Comparison of ENCODE assay signal across 23 mouse cellular contexts in genomic region chr10:58797555-58797954, GRCm38 (mm10). TPM values are rescaled to one million over a fixed set of nuclear protein-coding genes. Genes with fewer than 3 reads are reported as not detected.
A peak's percentile ranks its signal among the peaks of the same experiment; 100 is the strongest.
DNase-seq lines count a peak whose midpoint lies in the region; ATAC-seq and TF ChIP-seq lines count a peak whose summit lies in the region.
"Had no signal": no experiment of that assay in that cellular context is flagged by ENCODE, and none has a peak within 500 bp of the region (broad histone marks: within the 10 kb centered on the region; RNA-seq: fewer than 3 reads in every experiment).

No protein-coding gene starts in this region.

- TF ChIP-seq CTCF in intestine, postnatal 0 days (IDR thresholded peaks at IDR 0.05; ENCODE audit: low read depth): no peak

- no peak overlapping the region for H3K4me3 ChIP-seq in heart, embryonic 11.5 days (ENCODE audit: low read depth, low read length)
- H3K4me3 ChIP-seq in intestine, postnatal 0 days (ENCODE audit: low read depth, low read length): no peak overlapping the region
- H3K4me3 ChIP-seq: embryonic facial prominence, embryonic 10.5 days; gastrocnemius, adult 2 months; limb, embryonic 15.5 days; liver, embryonic 15.5 days; neural tube, embryonic 12.5 days had no signal

- H3K27ac ChIP-seq in heart, embryonic 11.5 days (ENCODE audit: low read depth, low read length): no peak overlapping the region
- no peak overlapping the region for H3K27ac ChIP-seq in intestine, postnatal 0 days (ENCODE audit: low read depth, low read length)
- H3K27ac ChIP-seq: embryonic facial prominence, embryonic 10.5 days; gastrocnemius, adult 2 months; hindbrain, postnatal 0 days; kidney, postnatal 0 days; limb, embryonic 15.5 days; liver, embryonic 15.5 days; macrophage; neural tube, embryonic 12.5 days had no signal

- WGBS in heart, embryonic 11.5 days (ENCODE audit: insufficient replicate concordance): 25% methylated on average over 8 of the region's 8 CpGs
- WGBS in intestine, postnatal 0 days: 77% methylated on average over 8 of the region's 8 CpGs

- no peak for DNase-seq in heart, adult 8-10 months (ENCODE audit: low spot score)
- peak; percentile 41 for DNase-seq in right cerebral cortex, adult 18-20 months
- DNase-seq in right cerebral cortex, postnatal 4 days: no peak
- peak; percentile 8 for DNase-seq in heart, postnatal 10 days
- DNase-seq in gastrocnemius, postnatal 10 days: no peak
- DNase-seq: adrenal gland, adult 2 months; cerebellum, adult 9-10 months; gastrocnemius, adult 2 months; kidney, adult 11 months; layer of hippocampus, postnatal 36 days had no signal

- ATAC-seq in heart, embryonic 11.5 days (replicated peaks; ENCODE audit: insufficient number of reproducible peaks, low FRiP score, low TSS enrichment): peak; percentile 69
- no peak for ATAC-seq in intestine, postnatal 0 days

- H3K4me2 ChIP-seq in heart, embryonic 11.5 days: 0 out of 2 replicates have a peak overlapping the region, but pooled peaks have one; percentile 14
- H3K4me2 ChIP-seq in intestine, postnatal 0 days (replicated peaks; ENCODE audit: low read depth): no peak overlapping the region
- H3K4me2 ChIP-seq: limb, embryonic 15.5 days; liver, embryonic 15.5 days; midbrain, embryonic 11.5 days; neural tube, embryonic 12.5 days had no signal

- no peaks in the 10 kb centered on the region for H3K9me3 ChIP-seq in heart, embryonic 11.5 days (replicated peaks; ENCODE audit: control insufficient read depth, low read length)
- no peaks in the 10 kb centered on the region for H3K9me3 ChIP-seq in intestine, postnatal 0 days (ENCODE audit: control insufficient read depth)
- H3K9me3 ChIP-seq: embryonic facial prominence, embryonic 10.5 days; limb, embryonic 15.5 days; liver, embryonic 15.5 days; neural tube, embryonic 12.5 days had no signal

- no peaks in the 10 kb centered on the region for H3K27me3 ChIP-seq in heart, embryonic 11.5 days (ENCODE audit: control insufficient read depth, insufficient read depth, low read length)
- no peaks in the 10 kb centered on the region for H3K27me3 ChIP-seq in intestine, postnatal 0 days (replicated peaks; ENCODE audit: control insufficient read depth, insufficient read depth, low read length)
- H3K27me3 ChIP-seq: limb, embryonic 15.5 days; liver, embryonic 15.5 days; neural tube, embryonic 12.5 days had no signal

- H3K9ac ChIP-seq in heart, embryonic 11.5 days (ENCODE audit: low read depth, low read length): no peak overlapping the region
- H3K9ac ChIP-seq in intestine, postnatal 0 days (ENCODE audit: low read depth, low read length): no peak overlapping the region
- H3K9ac ChIP-seq: limb, embryonic 15.5 days; liver, embryonic 15.5 days; neural tube, embryonic 12.5 days had no signal

- intact Hi-C loops in heart, postnatal 10 days (cut with DNase I): no loop called here

- H3K36me3 ChIP-seq in heart, embryonic 11.5 days (ENCODE audit: control insufficient read depth, insufficient read depth, low read length): no peaks in the 10 kb centered on the region
- no peaks in the 10 kb centered on the region for H3K36me3 ChIP-seq in intestine, postnatal 0 days (ENCODE audit: control insufficient read depth, insufficient read depth)
- H3K36me3 ChIP-seq: embryonic facial prominence, embryonic 10.5 days; limb, embryonic 15.5 days; liver, embryonic 15.5 days; neural tube, embryonic 12.5 days had no signal

- H3K4me1 ChIP-seq in heart, embryonic 11.5 days (ENCODE audit: control insufficient read depth, insufficient read depth, low read length): peaks cover 6% of the 10 kb centered on the region
- no peaks in the 10 kb centered on the region for H3K4me1 ChIP-seq in intestine, postnatal 0 days (replicated peaks; ENCODE audit: control insufficient read depth, insufficient read depth, low read length)
- H3K4me1 ChIP-seq: embryonic facial prominence, embryonic 10.5 days; limb, embryonic 15.5 days; liver, embryonic 15.5 days had no signal

RNA-seq across cellular contexts. Expression of gene Sh3rf3, which starts 15.6 kb away (rescaled TPM):
- polyA plus RNA-seq in heart, embryonic 11.5 days (2014; fragmentation: Nextera tagmentation; extraction: Ambion mirVana): 0.18 and 0.63 TPM in 2 replicates
- 1 to 10 TPM in 2 of 4 experiments, under 1 TPM in 2; 0.95 to 1.6 (median 0.98) TPM for total RNA-seq in heart, adult 8-10 months (2022)
- total RNA-seq in heart, postnatal 10 days (2021): 1 to 10 TPM; 1.3 to 1.7 TPM
- total RNA-seq in gastrocnemius, postnatal 10 days (2021): 1 to 10 TPM; 2.6 to 3.2 TPM
- 0.17 and 0.24 TPM in 2 replicates for polyA plus RNA-seq in intestine, postnatal 0 days (2015; fragmentation: Nextera tagmentation; extraction: Ambion mirVana)
- total RNA-seq: common myeloid progenitor, adult 5-6 weeks; granulocyte monocyte progenitor cell, adult 5-6 weeks; monocyte, adult 5-6 weeks had no signal
- polyA plus RNA-seq: macrophage had no signal

Comparison
In these comparisons a context has a peak if more than half of its experiments do, and no peak if none do; other contexts are left out.
1. DNase-seq: peak in right cerebral cortex, adult 18-20 months (single experiment) and heart, postnatal 10 days (2 of 2); none in heart, adult 8-10 months (single experiment), right cerebral cortex, postnatal 4 days (single experiment) and gastrocnemius, postnatal 10 days (single experiment).